Mouse (Mus musculus): Measurements from ENCODE around the gene Efnb3.
A peak's percentile ranks its signal among the peaks of the same experiment; 100 is the strongest.
"Not testable (repeated sequence)": the region's sequence is repeated elsewhere in the genome, so short reads cannot be mapped to it uniquely, and the experiment has no call there.

Efnb3 gene

GRCm38 (mm10) chr11:69549060-69549656 is 10.8 kb downstream of the Efnb3 start, which contains the start of gene Dnah2:
Gene Dnah2, minus strand, starts transcription at chr11:69549110.
- no peak for DNase-seq

- DNase-seq, result peak; percentile 20 to 36
Measured at GRCm38 (mm10) chr11:69547071-69547470, 12.9 kb downstream of the Efnb3 start.

GRCm38 (mm10) chr11:69546423-69547053 is 13.5 kb downstream of the Efnb3 start:
- DNase-seq, result peak; percentile 78

GRCm38 (mm10) chr11:69545957-69546356 is 14.0 kb downstream of the Efnb3 start:
- no peak for DNase-seq

GRCm38 (mm10) chr11:69543598-69543997 is 16.4 kb downstream of the Efnb3 start:
- DNase-seq, result no peak

- DNase-seq, result not testable (repeated sequence)
Measured at GRCm38 (mm10) chr11:69541741-69542140, 18.3 kb downstream of the Efnb3 start.

- DNase-seq, result no peak
Measured at GRCm38 (mm10) chr11:69540700-69541099, 19.3 kb downstream of the Efnb3 start.

- DNase-seq, result no peak
Measured at GRCm38 (mm10) chr11:69534990-69535389, 25.0 kb downstream of the Efnb3 start.

GRCm38 (mm10) chr11:69532480-69533150 is 27.4 kb downstream of the Efnb3 start:
- no peak for DNase-seq

- not testable (repeated sequence) for DNase-seq
Measured at GRCm38 (mm10) chr11:69530755-69531154, 29.2 kb downstream of the Efnb3 start.

- DNase-seq, result not testable (repeated sequence)
Measured at GRCm38 (mm10) chr11:69530281-69530680, 29.7 kb downstream of the Efnb3 start.

- DNase-seq, result no peak
Measured at GRCm38 (mm10) chr11:69528031-69528390, 32.0 kb downstream of the Efnb3 start.

GRCm38 (mm10) chr11:69527098-69528030 is 32.6 kb downstream of the Efnb3 start:
- DNase-seq, result no peak

GRCm38 (mm10) chr11:69526631-69527030 is 33.4 kb downstream of the Efnb3 start:
- no peak for DNase-seq

- DNase-seq, result no peak
Measured at GRCm38 (mm10) chr11:69525661-69526060, 34.3 kb downstream of the Efnb3 start.

- DNase-seq, result no peak
Measured at GRCm38 (mm10) chr11:69523651-69524050, 36.4 kb downstream of the Efnb3 start.

- DNase-seq, result no peak
Measured at GRCm38 (mm10) chr11:69521526-69522149, 38.4 kb downstream of the Efnb3 start.

- no peak for DNase-seq
Measured at GRCm38 (mm10) chr11:69519976-69520375, 40.0 kb downstream of the Efnb3 start.

- DNase-seq, result no peak
Measured at GRCm38 (mm10) chr11:69516661-69517060, 43.3 kb downstream of the Efnb3 start.

GRCm38 (mm10) chr11:69516151-69516640 is 43.8 kb downstream of the Efnb3 start:
- DNase-seq, result no peak

GRCm38 (mm10) chr11:69513840-69514239 is 46.2 kb downstream of the Efnb3 start:
- peak; percentile 67 to 71 for DNase-seq

- DNase-seq, result no peak
Measured at GRCm38 (mm10) chr11:69510796-69511496, 49.1 kb downstream of the Efnb3 start.
